Mouse (Mus musculus) liver, adult 2 months (tissue): ENCODE results near the gene Igfbp7.

Source experiments
- CTCF ChIP-seq: fragments of 200-500 bp; IDR thresholded peaks from 2 replicates; pipeline ENCODE4 v1.5.1; 2011; ENCODE audit warnings: low read depth, low read length, control low read depth
- POLR2A ChIP-seq: fragments of 200-500 bp; IDR thresholded peaks from 2 replicates; pipeline ENCODE4 v1.6.1; 2011; ENCODE audit warnings: low read length, control low read depth; ENCODE audit not compliant: insufficient read depth; ENCODE audit errors: extremely low read depth

DNA sequence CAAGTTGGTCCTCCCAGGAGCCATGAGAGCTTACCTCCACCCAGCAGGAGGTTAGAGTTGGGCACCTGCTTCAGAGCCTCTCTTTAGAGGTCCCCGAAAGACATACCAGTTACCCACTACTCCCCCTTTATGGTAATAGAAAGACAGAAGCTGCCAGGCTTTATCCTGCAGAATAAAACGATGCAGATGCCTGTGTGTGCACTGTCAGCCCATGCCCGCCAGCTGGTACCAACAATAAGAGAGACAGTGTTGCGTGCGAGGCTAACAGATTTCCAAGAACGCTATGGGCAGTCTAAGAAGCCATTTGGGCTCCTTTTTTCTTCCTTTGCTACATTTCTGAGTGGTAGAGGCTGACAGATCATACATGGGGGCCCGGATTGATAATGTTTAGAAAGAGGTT lies 41.7 kb upstream of the Igfbp7 start:
- TF ChIP-seq CTCF (no peak), POLR2A (no peak)
